Mouse (Mus musculus) intestine, embryonic 14.5 days (tissue): ENCODE data around the gene Tulp3. TPM values are rescaled to one million over a fixed set of nuclear protein-coding genes. Genes with fewer than 3 reads are reported as not detected.
"Not testable (repeated sequence)": the region's sequence is repeated elsewhere in the genome, so short reads cannot be mapped to it uniquely, and the experiment has no call there.

Experiments
- ATAC-seq: fragments of 200-750 bp; cut with Nextera tagmentation; replicated peaks from 2 replicates; pipeline ENCODE4 v1.8.0; 2017; ENCODE audit warnings: low read depth, moderate number of reproducible peaks, moderate TSS enrichment, moderate library complexity; ENCODE audit not compliant: low FRiP score, low TSS enrichment
- DNase-seq: peaks from one replicate; pipeline ENCODE4 v3.0.0-alpha.2; 2018; ENCODE audit warnings: low spot score
- H3K27ac ChIP-seq: fragments of 300-500 bp; sonication (generic); 2 replicates; pipeline ENCODE4 v1.5.1; 2014; ENCODE audit warnings: low read depth, mild to moderate bottlenecking, control low read depth
- H3K27me3 ChIP-seq: fragments of 300-500 bp; sonication (generic); replicated peaks from 2 replicates; pipeline ENCODE4 v1.6.1; 2014; ENCODE audit warnings: low read length, control low read depth; ENCODE audit not compliant: control insufficient read depth, insufficient read depth
- H3K36me3 ChIP-seq: fragments of 300-500 bp; sonication (generic); 2 replicates; pipeline ENCODE4 v1.6.1; 2014; ENCODE audit warnings: low read length, control low read depth; ENCODE audit not compliant: control insufficient read depth, insufficient read depth
- H3K4me1 ChIP-seq: fragments of 300-500 bp; sonication (generic); replicated peaks from 2 replicates; pipeline ENCODE4 v1.6.1; 2014; ENCODE audit warnings: low read length, control low read depth, mixed read lengths; ENCODE audit not compliant: control insufficient read depth, insufficient read depth
- H3K4me2 ChIP-seq: fragments of 300-500 bp; sonication (generic); 2 replicates; pipeline ENCODE4 v1.6.1; 2014; ENCODE audit warnings: low read length
- H3K4me3 ChIP-seq: fragments of 300-500 bp; sonication (generic); 2 replicates; pipeline ENCODE4 v1.5.1; 2014; ENCODE audit warnings: low read depth, low read length, control low read depth, mixed read lengths
- H3K9ac ChIP-seq: fragments of 300-500 bp; sonication (generic); 2 replicates; pipeline ENCODE4 v1.6.1; 2014; ENCODE audit warnings: mild to moderate bottlenecking, low read length
- H3K9me3 ChIP-seq: fragments of 300-500 bp; sonication (generic); 2 replicates; pipeline ENCODE4 v1.6.1; 2016; ENCODE audit warnings: low read length, control low read depth; ENCODE audit not compliant: control insufficient read depth
- WGBS: fragments of 180-500 bp; shearing (Covaris S2); extraction: QIAGEN DNeasy Blood & Tissue Kit; methylation state at CpG from one replicate; pipeline ENCODE4 v1.1.7; 2014; 5-methylcytosine and 5-hydroxymethylcytosine counted together
- polyA plus RNA-seq: library from polyadenylated mRNA; unstranded; fragments of >200 nt; fragmentation: Nextera tagmentation; extraction: Ambion mirVana; gene quantifications from 2 replicates; pipeline ENCODE4 v1.2.1, GENCODE M21; 2014

The Tulp3 gene
- polyA plus RNA-seq, 1 experiment from 2014 or later: 14.4 TPM

GRCm38 (mm10) chr6:128383752-128384151 is 28.1 kb upstream of the Tulp3 start:
- whole genome bisulfite sequencing: 79% methylated on average over 7 of the region's 7 CpGs
- Histone ChIP-seq H3K27me3 (no peaks in the 10 kb centered on the region), H3K4me2 (no peak overlapping the region), H3K36me3 (no peaks in the 10 kb centered on the region), H3K9ac (no peak overlapping the region), H3K9me3 (no peaks in the 10 kb centered on the region), H3K4me1 (no peaks in the 10 kb centered on the region), H3K4me3 (no peak overlapping the region), H3K27ac (no peak overlapping the region)
- ATAC-seq (no peak), DNase-seq (no peak)

- ATAC-seq (no peak), DNase-seq (no peak)
- Histone ChIP-seq H3K4me1 (no peaks in the 10 kb centered on the region), H3K27me3 (no peaks in the 10 kb centered on the region), H3K4me3 (no peak overlapping the region), H3K9me3 (no peaks in the 10 kb centered on the region), H3K27ac (no peak overlapping the region), H3K9ac (no peak overlapping the region), H3K36me3 (peaks cover 3% of the 10 kb centered on the region; the same call in 1 of the 2 replicates), H3K4me2 (no peak overlapping the region)
- 70% methylated on average over 3 of the region's 3 CpGs for WGBS
Measured at GRCm38 (mm10) chr6:128381254-128381653, 25.6 kb upstream of the Tulp3 start.

GRCm38 (mm10) chr6:128380594-128381167 is 25.0 kb upstream of the Tulp3 start:
- not testable (repeated sequence) for DNase-seq, ATAC-seq, H3K4me3 ChIP-seq, H3K9me3 ChIP-seq, H3K4me1 ChIP-seq, H3K36me3 ChIP-seq, H3K27ac ChIP-seq, H3K9ac ChIP-seq, H3K27me3 ChIP-seq, H3K4me2 ChIP-seq
- WGBS: 74% methylated on average over 1 of the region's 1 CpGs

DNA sequence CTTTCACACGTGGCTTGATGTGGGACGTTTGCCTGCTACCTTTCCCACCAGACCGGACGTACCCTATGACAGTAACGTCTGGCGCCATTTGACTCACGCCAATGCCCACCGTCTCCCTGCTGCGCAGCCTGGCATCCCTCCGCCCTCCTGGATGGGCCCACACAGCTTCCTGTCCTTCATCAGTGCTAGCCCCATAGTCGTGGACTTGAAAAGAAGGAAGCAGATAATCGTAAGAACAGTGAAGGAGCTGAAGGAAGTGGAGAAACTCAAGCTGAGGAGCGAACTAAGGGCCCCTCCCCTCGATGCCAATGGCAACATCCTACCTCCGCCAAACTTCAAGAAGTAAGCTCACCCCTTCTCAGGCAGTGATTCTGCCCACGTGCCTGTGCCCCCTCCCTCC is 24.0 kb upstream of the Tulp3 start:
- Histone ChIP-seq H3K9ac (no peak overlapping the region), H3K4me3 (no peak overlapping the region), H3K27ac (no peak overlapping the region), H3K27me3 (no peaks in the 10 kb centered on the region), H3K4me1 (no peaks in the 10 kb centered on the region), H3K9me3 (no peaks in the 10 kb centered on the region), H3K36me3 (peaks cover 16% of the 10 kb centered on the region), H3K4me2 (no peak overlapping the region)
- 80% methylated on average over 16 of the region's 16 CpGs for WGBS
- no peak for ATAC-seq
- no peak for DNase-seq

GRCm38 (mm10) chr6:128376371-128377085 is 20.9 kb upstream of the Tulp3 start:
- ATAC-seq: no peak

GRCm38 (mm10) chr6:128375192-128375591 is 19.5 kb upstream of the Tulp3 start, which contains the start of the genes Tex52 and Gm44596:
Gene Tex52, plus strand, starts transcription at chr6:128375456.
Gene Gm44596, plus strand, starts transcription at chr6:128375503.
- H3K36me3 ChIP-seq: peaks cover 61% of the 10 kb centered on the region
- DNase-seq (no peak), ATAC-seq (no peak)
- no peaks in the 10 kb centered on the region for H3K9me3 ChIP-seq
- H3K9ac ChIP-seq: no peak within 1 kb of the TSS
- H3K27ac ChIP-seq: no peak within 1 kb of the TSS
- no peaks in the 10 kb centered on the region for H3K27me3 ChIP-seq
- WGBS: 57% methylated on average over 6 of the region's 6 CpGs
- no peaks in the 10 kb centered on the region for H3K4me1 ChIP-seq
- no peak within 1 kb of the TSS for H3K4me2 ChIP-seq
- H3K4me3 ChIP-seq: no peak within 1 kb of the TSS

More at GRCm38 (mm10) chr6:128376371-128377085, 20.9 kb upstream of the Tulp3 start:
- DNase-seq: no peak
- Histone ChIP-seq H3K9me3 (no peaks in the 10 kb centered on the region), H3K4me3 (no peak overlapping the region), H3K27ac (no peak overlapping the region), H3K9ac (no peak overlapping the region), H3K4me1 (no peaks in the 10 kb centered on the region), H3K36me3 (peaks cover 47% of the 10 kb centered on the region), H3K27me3 (no peaks in the 10 kb centered on the region), H3K4me2 (no peak overlapping the region)
- 91% methylated on average over 17 of the region's 17 CpGs for WGBS

DNA sequence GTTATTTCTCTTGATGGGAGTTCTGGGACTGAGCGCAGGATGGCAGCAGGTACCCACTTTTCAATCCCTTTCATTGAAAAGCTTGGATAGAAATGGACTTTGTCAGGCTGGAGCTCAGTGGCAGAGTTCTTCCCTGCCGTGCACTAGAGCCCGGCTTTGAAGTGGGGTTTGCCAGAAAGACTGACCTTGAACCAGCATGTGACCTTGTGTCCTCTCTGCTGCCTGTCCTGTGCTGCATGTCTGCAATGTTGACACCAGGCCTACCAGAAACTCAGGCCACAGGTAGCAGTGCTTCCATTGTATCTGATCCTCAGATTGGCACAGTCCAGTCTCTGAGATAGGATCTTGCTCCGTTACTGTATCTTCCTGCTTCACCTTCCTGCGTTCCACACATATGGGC is 14.4 kb upstream of the Tulp3 start:
- 94% methylated on average over 5 of the region's 5 CpGs for WGBS
- Histone ChIP-seq H3K27me3 (no peaks in the 10 kb centered on the region), H3K9ac (no peak overlapping the region), H3K9me3 (no peaks in the 10 kb centered on the region), H3K4me3 (no peak overlapping the region), H3K27ac (no peak overlapping the region), H3K4me2 (no peak overlapping the region), H3K36me3 (peaks cover 94% of the 10 kb centered on the region), H3K4me1 (no peaks in the 10 kb centered on the region)
- ATAC-seq (no peak), DNase-seq (no peak)

DNA sequence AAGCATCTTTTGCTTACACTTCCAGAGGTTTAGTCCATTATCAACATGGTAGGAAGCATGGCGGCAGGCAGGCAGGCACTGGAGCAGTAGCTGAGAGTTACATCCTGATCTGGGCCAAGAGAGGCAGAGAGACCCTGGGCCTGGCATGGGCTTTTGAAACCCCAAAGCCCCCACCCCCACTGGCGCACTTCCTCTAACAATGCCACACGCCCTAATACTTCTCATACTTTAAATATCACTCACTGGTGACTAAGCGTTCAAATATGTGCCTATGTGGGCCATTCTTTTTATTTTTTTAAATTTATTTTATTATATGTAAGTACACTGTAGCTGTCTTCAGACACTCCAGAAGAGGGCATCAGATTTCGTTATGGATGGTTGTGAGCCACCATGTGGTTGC is 10.8 kb upstream of the Tulp3 start:
- Histone ChIP-seq H3K4me1 (peaks cover 8% of the 10 kb centered on the region), H3K27me3 (no peaks in the 10 kb centered on the region), H3K36me3 (peaks cover 58% of the 10 kb centered on the region), H3K9ac (no peak overlapping the region), H3K27ac (no peak overlapping the region), H3K4me2 (no peak overlapping the region), H3K9me3 (no peaks in the 10 kb centered on the region), H3K4me3 (no peak overlapping the region)
- ATAC-seq (no peak), DNase-seq (no peak)
- WGBS: 89% methylated on average over 5 of the region's 5 CpGs

GRCm38 (mm10) chr6:128364721-128365120 is 9.1 kb upstream of the Tulp3 start:
- 69% methylated on average over 6 of the region's 6 CpGs for WGBS
- Histone ChIP-seq H3K4me1 (peaks cover 17% of the 10 kb centered on the region), H3K9ac (no peak overlapping the region), H3K4me3 (no peak overlapping the region), H3K9me3 (no peaks in the 10 kb centered on the region), H3K27ac (no peak overlapping the region), H3K36me3 (peaks cover 40% of the 10 kb centered on the region), H3K27me3 (no peaks in the 10 kb centered on the region), H3K4me2 (no peak overlapping the region)
- no peak for DNase-seq
- ATAC-seq: no peak
